Mouse (Mus musculus): ENCODE results near the gene Ccnjl.

Gene Ccnjl

DNA sequence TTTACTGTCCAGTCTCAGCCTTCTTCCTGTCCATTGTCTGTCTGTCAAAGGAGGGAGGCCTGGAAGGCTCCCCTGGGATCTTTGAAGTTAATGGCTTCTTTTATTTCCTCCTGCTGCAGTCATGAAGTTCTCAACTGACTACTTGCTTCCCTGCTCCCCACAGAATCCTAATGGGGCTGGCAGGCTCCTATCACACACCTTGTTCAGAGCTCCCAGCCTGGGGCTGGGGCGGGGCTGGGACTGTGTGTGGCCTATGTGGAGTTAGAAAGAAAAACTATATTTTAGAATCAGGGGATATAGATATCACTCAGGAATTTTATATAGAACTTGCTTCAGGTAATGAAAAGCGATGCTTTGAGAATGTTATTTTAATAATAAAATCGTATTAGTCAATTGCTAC, 8.1 kb upstream of the Ccnjl start:
- DNase-seq (ENCODE audit: low read depth, low spot score): no peak

DNA sequence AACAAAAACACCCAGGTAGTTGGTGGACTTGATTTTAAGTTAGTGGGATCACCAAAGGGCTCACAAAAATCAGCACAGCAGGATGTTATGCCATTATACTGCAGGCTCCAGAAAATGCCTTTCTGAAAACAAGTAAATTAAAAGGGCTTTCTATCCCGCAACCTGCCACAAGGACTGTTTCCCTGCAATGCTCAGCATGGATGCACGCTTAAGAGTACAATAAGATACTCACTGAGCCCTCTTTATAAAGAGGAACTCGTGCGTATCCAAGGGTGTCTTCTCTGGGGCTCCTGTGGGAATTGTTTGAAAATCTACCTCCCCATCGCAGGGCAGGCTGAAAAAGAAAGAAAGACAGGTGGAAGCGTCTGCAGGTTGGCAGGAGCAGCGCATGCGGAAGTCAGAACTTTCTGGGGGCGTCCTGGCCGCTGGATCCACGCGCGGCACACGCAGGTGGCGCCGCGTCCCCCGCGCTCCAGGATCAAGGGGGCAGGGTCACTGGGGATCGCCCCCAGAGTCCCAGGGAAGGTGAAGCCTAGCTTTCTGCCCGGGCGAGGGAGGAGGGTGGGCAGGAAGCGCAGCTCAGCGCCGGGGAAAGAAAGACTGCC, 404 bp upstream of the Ccnjl start:
- DNase-seq (ENCODE audit: low read depth, low spot score): peak; percentile 69

- DNase-seq (ENCODE audit: low read depth, low spot score): peak; percentile 42
These were observed 1.5 kb downstream of the Ccnjl start for GRCm38 (mm10) chr11:43530043-43530442.

GRCm38 (mm10) chr11:43531619-43532018, 3.0 kb downstream of the Ccnjl start:
- no peak for DNase-seq (ENCODE audit: low read depth, low spot score)

GRCm38 (mm10) chr11:43537074-43537473, 8.5 kb downstream of the Ccnjl start:
- DNase-seq (ENCODE audit: low read depth, low spot score): no peak

DNA sequence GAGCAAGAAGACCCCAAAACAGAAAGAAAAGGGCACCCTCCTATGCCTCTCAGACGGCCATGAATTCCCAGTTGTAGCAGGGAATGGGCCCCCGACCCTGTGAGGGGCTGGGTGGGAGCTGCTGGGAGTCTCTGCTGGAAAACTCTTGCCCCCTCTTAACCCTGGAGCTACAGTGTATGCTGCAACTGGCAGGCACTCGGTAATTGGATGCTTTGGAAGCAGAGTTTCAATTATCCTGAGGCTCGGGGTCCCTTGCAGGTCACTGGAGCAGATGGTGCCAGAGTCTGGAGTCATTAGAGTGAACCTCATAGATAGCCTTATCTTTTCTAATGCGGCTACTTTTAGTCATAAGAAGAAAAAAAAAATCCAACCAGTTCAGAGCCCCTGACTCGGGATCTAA, 11.3 kb downstream of the Ccnjl start:
- peak; percentile 59 for DNase-seq (ENCODE audit: low read depth, low spot score)

- DNase-seq (ENCODE audit: low read depth, low spot score): no peak
These were observed 15.3 kb downstream of the Ccnjl start for GRCm38 (mm10) chr11:43543711-43544466.

DNA sequence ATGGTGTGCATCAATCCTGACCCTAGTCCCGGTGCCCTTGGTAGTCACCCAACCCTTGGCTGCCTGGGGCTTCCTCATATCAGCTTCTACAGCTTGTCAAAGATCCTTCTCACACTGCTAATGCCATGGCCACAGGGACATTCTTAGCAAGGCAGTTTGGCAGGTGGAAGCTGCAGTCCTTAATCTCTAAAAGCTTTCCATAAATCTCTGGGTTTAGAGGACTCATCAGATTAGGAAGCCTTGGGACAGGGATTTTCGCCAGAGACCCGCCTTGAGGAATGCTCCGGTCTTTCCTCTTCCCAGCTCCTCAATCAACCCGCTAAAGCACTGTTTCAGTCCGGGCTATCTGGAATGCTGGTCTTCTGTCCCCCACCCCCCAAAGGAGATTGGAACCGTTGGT, 16.2 kb downstream of the Ccnjl start:
- DNase-seq (ENCODE audit: low read depth, low spot score): no peak

GRCm38 (mm10) chr11:43545873-43546475, 17.4 kb downstream of the Ccnjl start:
- DNase-seq (ENCODE audit: low read depth, low spot score): no peak

- no peak for DNase-seq (ENCODE audit: low read depth, low spot score)
These were observed 18.1 kb downstream of the Ccnjl start for GRCm38 (mm10) chr11:43546678-43547077.

GRCm38 (mm10) chr11:43548148-43548547, 19.6 kb downstream of the Ccnjl start:
- DNase-seq (ENCODE audit: low read depth, low spot score): no peak

DNA sequence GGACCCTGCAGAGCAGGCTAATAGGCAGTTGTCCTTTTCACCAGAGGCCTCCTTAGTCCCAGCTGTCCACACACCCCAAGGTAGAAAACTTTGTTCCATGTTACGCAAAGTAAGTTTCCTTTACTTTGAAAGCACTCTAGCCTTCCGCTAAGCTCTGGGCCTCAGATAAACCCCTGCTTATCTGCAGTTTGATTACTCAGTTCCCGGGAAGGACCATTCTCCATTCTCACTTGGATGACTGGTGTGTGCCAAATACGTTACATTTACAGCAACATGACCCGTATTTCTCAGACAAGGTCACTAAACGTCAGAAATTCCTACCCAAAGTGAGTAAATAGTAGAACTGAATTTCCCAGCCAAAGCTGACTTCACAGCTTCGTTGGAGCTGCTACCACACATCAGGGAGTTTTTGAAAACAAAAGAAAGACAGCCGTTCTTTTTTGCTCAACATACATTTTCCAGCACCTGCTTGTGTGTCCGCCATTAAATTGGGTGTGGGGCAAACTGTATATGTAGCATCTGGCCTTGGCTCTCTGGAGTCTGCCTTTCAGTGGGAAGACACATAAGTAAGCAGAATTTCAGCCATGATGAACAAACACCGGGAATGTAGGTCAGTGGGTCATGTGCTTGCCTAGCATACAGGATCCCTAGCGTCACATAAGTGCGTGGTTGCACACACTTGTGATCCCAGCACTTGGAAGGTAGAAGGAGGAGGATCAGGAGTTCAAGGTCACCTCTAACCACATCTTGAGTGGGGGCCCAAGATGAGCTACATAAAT, 20.3 kb downstream of the Ccnjl start:
- DNase-seq (ENCODE audit: low read depth, low spot score): no peak

DNA sequence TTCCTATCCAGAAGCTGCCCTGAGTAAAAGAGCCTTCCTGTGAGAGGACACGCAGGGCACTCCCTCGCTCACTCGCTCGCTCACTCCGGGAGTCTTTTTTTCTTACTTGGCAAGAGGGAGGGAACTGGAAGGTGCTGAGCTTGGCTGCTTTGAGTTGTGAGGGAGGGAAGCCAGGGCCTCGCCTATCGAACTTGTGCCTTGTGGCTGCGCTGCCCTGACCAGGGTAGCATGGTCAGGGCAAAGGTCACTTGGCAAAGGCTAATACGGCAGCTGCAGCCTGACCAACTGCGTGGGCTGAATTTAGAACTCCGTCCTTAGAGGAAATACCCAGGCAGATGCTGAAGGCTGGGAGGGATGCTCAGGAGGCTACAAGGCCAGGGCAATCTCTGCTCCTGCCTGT, 21.1 kb downstream of the Ccnjl start:
- no peak for DNase-seq (ENCODE audit: low read depth, low spot score)

GRCm38 (mm10) chr11:43551756-43552155, 23.2 kb downstream of the Ccnjl start:
- DNase-seq (ENCODE audit: low read depth, low spot score): no peak

DNA sequence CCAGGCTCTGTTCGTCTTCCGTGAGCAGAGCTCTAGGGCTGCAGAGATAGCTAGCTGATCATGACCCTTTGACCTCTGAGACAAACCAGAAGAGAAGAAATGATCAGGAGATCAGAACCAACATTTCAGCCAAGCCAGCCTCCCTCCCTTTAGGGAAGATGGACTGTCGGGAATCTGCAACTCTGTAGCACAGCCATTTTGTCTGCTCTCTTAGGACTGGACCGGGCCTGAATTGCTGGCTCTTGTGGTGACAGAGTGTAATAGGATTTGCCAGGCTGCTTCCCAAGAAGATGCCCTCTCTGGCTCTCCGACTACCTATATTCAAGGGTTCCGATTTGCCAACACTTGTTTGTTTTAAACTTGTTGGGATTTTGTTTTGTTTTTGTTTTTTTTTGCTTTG, 24.1 kb downstream of the Ccnjl start:
- no peak for DNase-seq (ENCODE audit: low read depth, low spot score)

DNA sequence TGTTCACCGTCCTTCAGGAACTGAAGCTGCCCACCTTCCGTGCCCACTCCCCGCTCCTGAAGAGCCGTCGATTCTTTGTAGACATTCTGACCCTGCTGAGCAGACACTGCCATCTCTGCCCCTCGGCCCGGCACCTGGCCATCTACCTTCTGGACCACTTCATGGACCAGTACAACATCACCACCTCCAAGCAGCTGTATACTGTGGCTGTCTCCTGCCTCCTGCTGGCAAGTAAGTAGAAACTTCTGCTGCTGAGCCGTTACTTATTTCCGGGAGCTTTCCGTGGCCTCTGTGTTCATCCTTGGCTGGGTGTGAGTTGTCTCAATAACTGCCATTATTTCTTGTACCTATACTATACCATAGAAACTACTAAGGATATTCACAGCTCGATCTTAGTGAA, 28.0 kb downstream of the Ccnjl start:
- DNase-seq (ENCODE audit: low read depth, low spot score): no peak

DNA sequence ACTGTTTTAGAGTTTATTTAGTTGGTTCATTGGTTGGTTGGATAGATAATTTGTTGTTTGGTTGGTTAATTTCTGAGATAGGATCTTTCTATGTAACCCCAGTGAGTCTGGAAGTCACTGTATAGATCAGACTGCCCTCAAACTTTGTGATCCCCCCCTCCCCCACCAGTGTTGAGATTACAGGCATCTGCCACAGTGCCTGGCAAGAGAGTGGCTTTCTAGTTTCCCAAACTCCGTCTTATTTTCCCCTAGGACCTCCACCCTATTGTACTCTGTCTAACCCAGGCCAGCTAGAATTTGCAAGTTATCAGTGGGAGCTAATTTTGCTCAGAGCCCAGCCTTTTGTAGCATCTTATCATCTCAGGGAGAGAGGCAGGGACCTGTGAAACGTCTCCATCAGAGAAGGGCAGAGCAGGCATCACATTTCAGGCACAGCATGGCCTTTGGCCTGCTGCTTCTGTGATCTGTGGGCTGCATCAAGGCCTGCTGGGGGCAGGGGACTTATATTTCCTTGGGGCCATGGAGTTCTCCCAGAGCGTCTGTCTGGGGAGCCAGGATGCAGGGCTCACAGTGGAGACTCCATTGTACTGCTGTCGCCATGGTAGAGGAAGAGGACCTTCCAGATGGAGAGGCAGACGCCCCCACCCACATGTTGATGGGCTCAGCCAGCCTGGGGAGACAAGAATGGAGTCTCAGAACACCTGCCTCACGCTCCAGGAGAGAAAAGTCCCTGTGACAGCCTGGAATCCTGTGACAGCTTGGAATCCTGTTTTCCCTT, 31.1 kb downstream of the Ccnjl start:
- DNase-seq (ENCODE audit: low read depth, low spot score): no peak

DNA sequence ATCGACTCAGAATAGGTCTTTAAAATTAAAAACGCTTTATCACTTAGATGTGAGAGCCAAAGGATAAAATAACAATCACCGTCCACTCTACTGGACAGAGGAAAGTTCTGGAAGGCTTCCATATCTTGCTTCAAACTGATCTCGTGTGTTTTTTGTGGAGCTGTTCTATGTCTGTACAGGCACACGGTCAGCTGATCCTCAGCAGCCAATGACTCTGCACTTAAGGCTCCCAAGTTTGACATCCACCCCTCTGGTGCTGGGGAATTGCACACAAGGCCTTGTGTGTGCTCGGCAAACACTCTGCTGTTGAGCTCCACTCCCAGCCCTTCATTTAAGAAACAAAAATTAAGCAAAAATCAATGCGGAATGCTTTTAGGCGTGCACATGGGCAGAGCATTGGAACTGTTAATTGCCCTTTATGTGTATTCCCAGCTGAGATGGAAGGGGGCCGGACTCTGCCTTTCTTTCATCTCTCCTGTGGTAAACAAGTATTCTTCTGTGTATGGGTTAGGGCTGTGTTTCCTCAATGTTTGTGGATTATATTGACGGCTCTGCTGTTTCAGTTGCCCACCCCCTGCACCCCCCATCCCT, 35.2 kb downstream of the Ccnjl start:
- DNase-seq (ENCODE audit: low read depth, low spot score): no peak

- no peak for DNase-seq (ENCODE audit: low read depth, low spot score)
These were observed 36.8 kb downstream of the Ccnjl start for GRCm38 (mm10) chr11:43565414-43565813.

- DNase-seq (ENCODE audit: low read depth, low spot score): no peak
These were observed 37.3 kb downstream of the Ccnjl start for GRCm38 (mm10) chr11:43565852-43566251.

GRCm38 (mm10) chr11:43566696-43567095, 38.1 kb downstream of the Ccnjl start:
- DNase-seq (ENCODE audit: low read depth, low spot score): no peak

All from mesoderm, embryonic 11.5 days (tissue).